Mouse (Mus musculus) urinary bladder, postnatal 25 days (tissue): Measurements from ENCODE around the gene Noxred1.
"Not testable (repeated sequence)": the region's sequence is repeated elsewhere in the genome, so short reads cannot be mapped to it uniquely, and the experiment has no call there.

Experiments
- DNase-seq: peaks from one replicate; pipeline ENCODE4 v3.0.0; 2022; ENCODE audit warnings: low spot score

The Noxred1 gene

DNA sequence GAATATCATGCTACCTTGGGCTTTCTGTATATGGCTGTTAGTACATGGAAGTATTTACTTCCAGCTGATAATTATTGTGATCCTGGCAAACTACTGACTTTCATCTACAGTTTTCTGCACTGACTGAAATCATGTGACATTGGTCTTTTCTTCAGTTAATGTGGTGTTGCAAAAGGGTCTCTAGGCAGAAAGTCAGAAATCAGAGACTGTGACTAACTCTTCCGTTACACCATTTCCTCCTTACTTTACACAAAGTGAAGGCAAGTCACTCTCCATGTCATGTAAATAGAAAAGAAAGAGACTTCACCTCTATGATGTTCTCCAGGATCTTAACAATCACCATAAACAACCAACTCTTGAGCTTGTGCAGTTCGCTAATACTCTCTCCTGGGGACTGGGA, 8.9 kb downstream of the Noxred1 start:
- no peak for DNase-seq

- DNase-seq = no peak
These were observed 11.7 kb downstream of the Noxred1 start for GRCm38 (mm10) chr12:87226801-87227200.

GRCm38 (mm10) chr12:87224950-87225349, 13.6 kb downstream of the Noxred1 start:
- DNase-seq = no peak

DNA sequence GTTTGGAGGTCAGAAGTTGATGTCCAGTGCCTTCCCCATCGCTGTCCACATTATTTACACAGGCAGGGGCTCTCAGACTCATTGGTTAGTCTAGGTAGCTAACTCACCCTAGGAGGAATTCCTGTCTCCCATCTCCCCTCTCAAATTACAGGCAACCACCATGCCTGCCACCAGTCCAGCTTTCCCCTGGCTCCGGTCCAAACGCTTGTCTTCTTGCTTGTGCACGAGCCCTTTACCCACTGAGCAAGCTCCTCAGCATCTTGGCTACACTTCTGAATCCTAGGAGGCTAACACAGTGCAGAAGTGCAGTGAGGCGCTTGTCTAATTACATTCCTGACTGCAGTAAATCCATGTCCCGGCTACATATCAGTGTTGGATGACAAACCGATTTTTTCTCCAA, 19.2 kb downstream of the Noxred1 start:
- DNase-seq = no peak

DNA sequence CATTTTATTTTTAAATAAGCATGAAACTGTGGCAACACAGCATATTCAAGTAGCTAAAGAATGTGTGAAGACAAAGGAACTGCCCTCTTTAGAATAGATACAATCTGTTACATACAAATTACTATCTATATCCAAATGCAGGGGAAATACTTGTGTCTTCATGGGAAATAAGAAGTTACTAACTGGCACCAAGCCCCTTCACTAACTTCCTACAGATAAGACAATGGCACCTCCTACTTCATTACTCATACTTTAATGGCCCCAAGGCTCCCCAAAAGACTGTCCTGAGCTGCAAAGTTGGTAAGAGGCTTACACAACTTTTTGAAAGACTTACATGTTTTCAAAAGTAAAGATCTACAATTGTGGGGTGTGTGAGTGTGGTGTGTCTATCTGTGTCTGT, 20.9 kb downstream of the Noxred1 start:
- DNase-seq = no peak

- DNase-seq = no peak
These were observed 22.5 kb downstream of the Noxred1 start for GRCm38 (mm10) chr12:87216053-87216452.

DNA sequence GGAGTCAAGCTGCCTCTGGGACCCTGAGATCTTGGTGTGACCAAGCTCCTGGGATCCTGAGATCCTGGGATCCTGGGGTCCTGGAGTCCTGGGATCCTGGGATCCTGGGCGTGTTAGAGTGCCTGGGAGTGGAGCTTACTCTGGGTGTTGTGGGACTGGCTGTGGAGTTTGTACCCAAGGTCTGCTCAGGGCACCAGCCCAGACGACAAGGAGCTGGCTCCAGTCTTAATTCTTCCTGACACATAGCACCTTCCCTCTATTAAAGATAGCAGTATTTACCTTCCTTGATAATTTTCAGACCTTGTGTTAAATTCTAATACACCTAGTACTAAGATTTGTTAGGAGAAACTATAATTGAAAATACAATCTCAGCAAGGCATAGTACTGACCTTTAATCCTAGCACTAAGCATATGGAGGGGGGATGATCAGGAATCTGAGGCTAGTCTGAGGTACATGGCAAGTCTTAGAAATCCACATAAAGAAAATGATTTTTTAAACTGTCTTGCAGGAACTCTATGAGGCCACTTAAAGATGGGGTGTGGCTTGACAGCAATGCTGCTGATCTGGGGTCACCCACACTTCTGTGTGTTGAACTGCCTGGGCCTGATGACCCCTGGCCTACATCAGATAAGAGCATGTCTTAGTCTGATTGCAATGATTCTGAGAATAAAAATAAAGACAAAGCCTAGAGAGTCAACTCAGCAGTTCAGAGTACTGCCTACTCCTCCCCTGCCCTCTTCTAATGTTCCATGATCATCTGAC, 25.5 kb downstream of the Noxred1 start:
- no peak for DNase-seq

GRCm38 (mm10) chr12:87205789-87206188, 32.7 kb downstream of the Noxred1 start:
- DNase-seq = not testable (repeated sequence)

GRCm38 (mm10) chr12:87201694-87202093, 36.8 kb downstream of the Noxred1 start:
- DNase-seq = no peak

- DNase-seq = peak; percentile 65
These were observed 38.5 kb downstream of the Noxred1 start, which contains the start of gene Tmed8 for GRCm38 (mm10) chr12:87199973-87200586. Tmed8 (minus strand) TSS chr12:87200454.

DNA sequence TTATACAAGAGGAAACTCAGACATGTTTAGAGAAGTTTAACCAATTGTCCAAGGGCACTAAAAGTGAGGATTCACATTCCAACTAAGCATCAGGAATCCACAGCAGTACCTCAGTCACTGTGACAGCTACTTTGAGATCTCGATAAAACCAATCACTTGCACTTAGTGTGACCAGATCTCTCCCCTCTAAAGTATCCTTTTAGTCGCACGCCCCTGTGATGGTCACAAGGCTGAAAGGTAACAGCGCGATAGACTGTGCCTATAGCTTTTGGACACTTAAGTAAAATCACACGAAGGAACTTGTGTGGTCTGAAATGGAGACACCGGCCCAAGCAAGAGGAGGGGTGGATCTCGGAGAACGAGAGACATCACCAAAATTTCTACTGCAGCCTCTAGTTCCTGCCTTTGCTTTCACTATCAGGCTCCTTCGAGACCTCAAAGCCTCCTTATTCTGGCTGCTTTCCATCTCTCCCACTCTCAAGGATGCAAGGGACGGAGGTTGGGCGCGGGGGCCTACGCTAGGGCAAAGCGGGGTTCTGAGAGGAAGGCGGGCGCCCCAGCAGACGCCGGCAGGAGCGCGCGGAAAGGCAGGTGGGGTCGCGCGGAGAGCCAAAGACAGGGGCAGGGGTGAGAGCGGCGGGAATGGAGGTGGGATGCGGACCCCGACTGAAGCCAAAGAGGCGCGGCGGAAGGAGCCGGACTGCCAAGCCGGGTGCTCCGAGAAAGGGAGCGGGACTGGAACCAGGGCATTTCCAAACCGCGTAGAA, 39.1 kb downstream of the Noxred1 start, which contains the start of gene Samd15:
TSS of gene Samd15 (plus strand) at position 518 of the 767 bp plus-strand sequence.
- peak; percentile 17 for DNase-seq

DNA sequence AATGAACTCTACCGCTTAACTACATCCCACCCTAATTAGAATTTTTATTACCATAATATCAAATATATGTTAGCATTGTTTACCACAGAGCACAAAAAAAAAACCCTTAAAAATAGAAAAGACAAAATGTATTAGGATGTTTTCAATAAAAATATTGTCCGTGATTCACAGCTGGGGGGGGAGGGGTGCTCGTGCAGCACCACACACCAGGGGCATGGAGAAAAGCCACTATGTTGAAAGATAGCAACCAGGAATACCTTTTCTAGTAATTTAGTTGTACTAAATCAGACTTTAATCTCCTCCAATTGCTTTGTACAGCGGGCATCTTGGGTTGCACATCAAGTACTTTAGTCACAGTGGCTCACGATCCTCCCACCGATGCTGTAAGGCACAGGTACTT, 39.7 kb downstream of the Noxred1 start:
- DNase-seq = no peak

DNA sequence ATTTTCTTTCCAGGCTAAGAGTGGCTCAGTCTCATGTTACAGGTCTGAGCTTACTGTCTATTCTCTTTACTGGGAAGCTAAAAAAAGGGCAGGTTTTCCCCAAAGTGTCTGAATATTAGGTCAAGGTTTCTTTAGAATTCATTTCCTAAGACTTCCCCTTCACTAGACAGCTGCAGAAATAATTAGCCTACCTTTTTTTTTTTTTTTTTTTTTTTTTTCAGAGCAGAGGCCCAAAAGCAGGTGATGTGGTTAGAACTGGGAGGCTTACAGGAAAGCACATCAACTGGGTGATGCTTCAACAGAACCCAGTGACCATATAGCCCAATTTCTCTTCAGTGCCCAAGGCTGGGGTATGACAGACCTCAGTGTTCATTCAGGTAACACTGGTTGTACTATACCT, 42.2 kb downstream of the Noxred1 start:
- no peak for DNase-seq

GRCm38 (mm10) chr12:87195069-87195468, 43.5 kb downstream of the Noxred1 start:
- no peak for DNase-seq

GRCm38 (mm10) chr12:87193008-87193407, 45.5 kb downstream of the Noxred1 start:
- no peak for DNase-seq

GRCm38 (mm10) chr12:87177631-87178030, 60.9 kb downstream of the Noxred1 start:
- no peak for DNase-seq

DNA sequence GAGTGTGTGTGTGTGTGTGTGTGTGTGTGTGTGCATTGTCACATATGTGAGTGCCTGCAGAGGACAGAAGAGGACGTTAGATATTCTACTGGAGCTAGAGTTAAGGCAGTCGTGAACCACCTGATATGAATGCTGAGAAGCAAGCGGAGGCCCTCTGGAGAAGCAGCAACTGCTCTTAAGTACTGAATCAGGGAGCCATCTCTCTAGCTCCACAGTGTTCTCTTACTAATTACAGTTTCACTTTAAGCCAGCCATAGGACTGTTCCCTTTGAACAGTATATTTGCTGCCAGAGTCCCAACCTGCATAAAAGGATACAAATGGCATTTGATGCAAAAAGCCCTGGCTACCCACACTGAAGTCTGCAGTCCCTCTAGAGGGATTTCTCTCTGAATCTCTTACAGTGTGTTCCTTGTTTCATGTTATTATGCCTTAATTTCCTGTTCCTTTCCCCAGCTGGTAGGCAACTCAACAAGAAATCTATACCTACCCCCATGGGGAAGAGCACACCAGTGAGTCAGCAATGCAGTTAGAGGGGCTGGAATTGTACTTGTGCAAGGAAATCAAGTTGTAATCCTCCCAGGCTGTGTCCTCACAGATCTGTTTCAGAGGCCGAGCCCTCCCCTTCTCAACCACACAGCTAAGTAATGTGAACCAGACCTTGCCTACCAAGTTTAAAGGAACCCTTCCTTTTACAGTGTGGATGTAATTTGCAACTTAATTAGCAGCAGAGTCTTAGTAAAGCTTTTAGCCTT, 63.2 kb downstream of the Noxred1 start:
- no peak for DNase-seq
